Mouse (Mus musculus) forebrain, embryonic 11.5 days (tissue): ENCODE results near the gene Bnip2. TPM values are rescaled to one million over a fixed set of nuclear protein-coding genes. Genes with fewer than 3 reads are reported as not detected.
A peak's percentile ranks its signal among the peaks of the same experiment; 100 is the strongest.

ENCODE experiments used
- ATAC-seq: fragments of 200-750 bp; cut with Nextera tagmentation; replicated peaks from 2 replicates; pipeline ENCODE4 v1.8.0; 2017; ENCODE audit warnings: moderate TSS enrichment; ENCODE audit not compliant: low FRiP score
- DNase-seq: peaks from one replicate; pipeline ENCODE4 v3.0.0-alpha.2; 2017; ENCODE audit warnings: low spot score
- H3K27ac ChIP-seq: fragments of 300-500 bp; sonication (generic); 2 replicates; pipeline ENCODE4 v1.5.1; 2014; ENCODE audit warnings: low read depth, low read length
- H3K27me3 ChIP-seq: fragments of 300-500 bp; sonication (generic); 2 replicates; pipeline ENCODE4 v1.6.1; 2014; ENCODE audit warnings: mild to moderate bottlenecking, low read length, mixed read lengths; ENCODE audit not compliant: control insufficient read depth, insufficient read depth
- H3K36me3 ChIP-seq: fragments of 300-500 bp; sonication (generic); 2 replicates; pipeline ENCODE4 v1.6.1; 2014; ENCODE audit warnings: mild to moderate bottlenecking, low read length, moderate library complexity, mixed read lengths; ENCODE audit not compliant: control insufficient read depth, insufficient read depth
- H3K4me1 ChIP-seq: fragments of 300-500 bp; sonication (generic); replicated peaks from 2 replicates; pipeline ENCODE4 v1.6.1; 2014; ENCODE audit warnings: low read length, mixed read lengths; ENCODE audit not compliant: control insufficient read depth, insufficient read depth
- H3K4me2 ChIP-seq: fragments of 300-500 bp; sonication (generic); 2 replicates; pipeline ENCODE4 v1.6.1; 2014; ENCODE audit warnings: low read depth, mild to moderate bottlenecking, low read length, moderate library complexity, mixed read lengths; ENCODE audit not compliant: severe bottlenecking
- H3K4me3 ChIP-seq: fragments of 300-500 bp; sonication (generic); 2 replicates; pipeline ENCODE4 v1.5.1; 2014; ENCODE audit warnings: low read depth, low read length
- H3K9ac ChIP-seq: fragments of 300-500 bp; sonication (generic); 2 replicates; pipeline ENCODE4 v1.6.1; 2014; ENCODE audit warnings: low read length
- H3K9me3 ChIP-seq: fragments of 300-500 bp; sonication (generic); 2 replicates; pipeline ENCODE4 v1.6.1; 2016; ENCODE audit warnings: low read length, mixed read lengths; ENCODE audit not compliant: control insufficient read depth
- WGBS: fragments of 180-500 bp; shearing (Covaris S2); extraction: QIAGEN DNeasy Blood & Tissue Kit; methylation state at CpG from one replicate; pipeline ENCODE4 v1.1.7; 2014; 5-methylcytosine and 5-hydroxymethylcytosine counted together
- polyA plus RNA-seq: library from polyadenylated mRNA; unstranded; fragments of >200 nt; fragmentation: Nextera tagmentation; extraction: Ambion mirVana; gene quantifications from 2 replicates; pipeline ENCODE4 v1.2.1, GENCODE M21; 2014

Bnip2 gene
- 110 and 120 TPM in 2 replicates for polyA plus RNA-seq

DNA sequence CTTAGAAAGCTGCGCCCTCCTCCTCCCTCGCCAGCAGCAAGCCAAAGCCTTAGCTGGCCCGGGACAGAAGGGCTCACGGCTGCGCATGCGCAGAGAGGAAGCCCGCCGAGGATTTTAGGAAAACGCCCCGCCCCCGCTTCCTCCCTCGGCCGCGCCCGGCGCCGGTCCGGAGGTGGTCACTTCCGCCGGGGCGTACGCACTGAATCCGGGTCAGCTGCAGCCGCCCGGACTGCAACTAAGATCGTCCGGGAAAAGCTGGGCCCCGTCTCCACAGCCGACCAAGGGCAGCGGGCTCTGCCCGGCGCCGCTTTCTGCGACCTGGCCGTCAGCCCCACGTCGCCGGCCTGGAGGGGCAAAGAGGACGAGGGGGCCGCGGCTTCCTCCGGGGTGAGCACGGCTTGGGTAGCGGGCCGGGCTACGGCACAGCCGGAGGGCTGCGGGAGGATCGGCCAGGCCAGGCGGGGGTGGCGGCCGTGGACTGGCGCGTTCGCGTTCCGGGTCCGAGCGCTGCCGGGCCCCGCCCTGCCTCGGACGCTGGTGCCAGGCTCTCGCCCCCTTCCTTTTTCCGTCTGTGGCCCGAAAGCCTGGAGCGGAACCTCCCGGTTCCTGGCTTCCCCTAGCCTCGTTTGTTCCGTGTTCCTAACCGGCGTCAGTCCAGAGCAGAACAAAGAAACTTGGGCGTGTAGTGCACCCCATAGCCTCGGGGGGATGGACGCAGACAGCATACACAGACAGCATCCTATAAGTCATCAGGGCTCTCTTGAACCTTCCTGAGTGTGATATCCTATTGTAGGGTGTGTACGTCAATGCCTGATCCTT lies at the start of gene Bnip2:
Gene Bnip2, plus strand, starts transcription at position 164 of the 819 bp plus-strand sequence.
- WGBS: under 1% methylated on average over 76 of the region's 76 CpGs

GRCm38 (mm10) chr9:69940839-69941490 lies 48.3 kb upstream of the Bnip2 start:
- no peaks in the 10 kb centered on the region for H3K4me1 ChIP-seq
- no peaks in the 10 kb centered on the region for H3K9me3 ChIP-seq
- ATAC-seq (no peak), DNase-seq (no peak)
- H3K36me3 ChIP-seq: no peaks in the 10 kb centered on the region
- H3K27me3 ChIP-seq: no peaks in the 10 kb centered on the region
- WGBS: 87% methylated on average over 7 of the region's 7 CpGs
- H3K4me2 ChIP-seq: no peak overlapping the region
- no peak overlapping the region for H3K27ac ChIP-seq
- no peak overlapping the region for H3K4me3 ChIP-seq
- H3K9ac ChIP-seq: no peak overlapping the region

More for the DNA sequence above, at the start of gene Bnip2:
- Histone ChIP-seq H3K9me3 (no peaks in the 10 kb centered on the region), H3K36me3 (no peaks in the 10 kb centered on the region), H3K4me3 (peak within 1 kb of the TSS; percentile 99), H3K27me3 (no peaks in the 10 kb centered on the region), H3K4me1 (peaks cover 5% of the 10 kb centered on the region; the same call in 1 of the 2 replicates), H3K4me2 (peak within 1 kb of the TSS; percentile 67), H3K9ac (peak within 1 kb of the TSS; percentile 96), H3K27ac (peak within 1 kb of the TSS; percentile 92)
- peak; percentile 95 for ATAC-seq
- peak; percentile 97 for DNase-seq

DNA sequence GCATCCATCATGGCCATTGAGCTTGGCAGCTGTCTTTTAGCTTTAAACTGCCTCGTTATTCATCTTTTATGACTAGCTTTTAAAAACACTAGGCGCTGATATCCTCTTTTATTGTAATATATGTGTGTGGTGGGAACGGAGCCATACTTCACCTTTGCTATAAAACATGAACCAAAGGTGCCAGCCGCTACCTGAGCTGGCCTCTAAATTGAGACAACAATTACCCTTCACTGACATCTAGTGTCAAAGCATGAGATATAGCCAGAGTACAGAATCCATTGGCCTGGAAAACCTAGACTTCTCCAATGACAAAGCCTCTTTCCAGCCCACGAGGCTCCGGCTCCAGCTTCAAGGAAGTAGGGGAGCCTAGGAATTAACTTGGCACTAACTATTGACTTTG lies 47.7 kb upstream of the Bnip2 start:
- no peaks in the 10 kb centered on the region for H3K27me3 ChIP-seq
- WGBS: 78% methylated on average over 6 of the region's 6 CpGs
- no peaks in the 10 kb centered on the region for H3K36me3 ChIP-seq
- H3K4me3 ChIP-seq: no peak overlapping the region
- H3K27ac ChIP-seq: no peak overlapping the region
- no peak overlapping the region for H3K9ac ChIP-seq
- H3K4me1 ChIP-seq: no peaks in the 10 kb centered on the region
- no peaks in the 10 kb centered on the region for H3K9me3 ChIP-seq
- DNase-seq (no peak), ATAC-seq (no peak)
- no peak overlapping the region for H3K4me2 ChIP-seq

GRCm38 (mm10) chr9:69948964-69949363 lies 40.3 kb upstream of the Bnip2 start:
- Histone ChIP-seq H3K27me3 (no peaks in the 10 kb centered on the region), H3K9ac (no peak overlapping the region), H3K4me3 (no peak overlapping the region), H3K4me1 (no peaks in the 10 kb centered on the region), H3K36me3 (no peaks in the 10 kb centered on the region), H3K4me2 (no peak overlapping the region), H3K27ac (no peak overlapping the region), H3K9me3 (no peaks in the 10 kb centered on the region)
- 20% methylated on average over 2 of the region's 2 CpGs for WGBS
- ATAC-seq: no peak
- peak; percentile 74 for DNase-seq

DNA sequence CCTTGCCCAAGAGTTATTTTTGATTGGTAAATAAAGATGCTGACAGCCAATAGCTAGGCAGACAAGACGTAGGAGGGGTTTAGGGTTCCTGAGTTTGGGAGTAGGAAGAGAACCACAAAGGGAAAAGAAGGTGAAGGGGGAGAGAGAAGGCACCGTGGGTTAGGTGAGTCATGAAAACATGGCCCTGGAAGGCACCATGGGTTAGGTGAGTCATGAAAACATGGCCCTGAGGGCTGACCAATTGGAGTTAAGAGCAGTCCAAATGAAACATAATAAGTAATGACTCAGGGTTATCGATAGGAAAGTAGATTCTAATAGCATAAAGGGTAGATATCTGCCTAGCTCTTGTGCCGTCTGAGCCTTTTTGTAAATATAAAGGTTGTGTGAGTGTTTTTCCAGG lies 39.6 kb upstream of the Bnip2 start:
- Histone ChIP-seq H3K9me3 (no peaks in the 10 kb centered on the region), H3K4me2 (no peak overlapping the region), H3K9ac (no peak overlapping the region), H3K36me3 (no peaks in the 10 kb centered on the region), H3K27ac (no peak overlapping the region), H3K27me3 (no peaks in the 10 kb centered on the region), H3K4me3 (no peak overlapping the region), H3K4me1 (no peaks in the 10 kb centered on the region)
- ATAC-seq: no peak
- WGBS: 86% methylated on average over 4 of the region's 4 CpGs
- DNase-seq: no peak

DNA sequence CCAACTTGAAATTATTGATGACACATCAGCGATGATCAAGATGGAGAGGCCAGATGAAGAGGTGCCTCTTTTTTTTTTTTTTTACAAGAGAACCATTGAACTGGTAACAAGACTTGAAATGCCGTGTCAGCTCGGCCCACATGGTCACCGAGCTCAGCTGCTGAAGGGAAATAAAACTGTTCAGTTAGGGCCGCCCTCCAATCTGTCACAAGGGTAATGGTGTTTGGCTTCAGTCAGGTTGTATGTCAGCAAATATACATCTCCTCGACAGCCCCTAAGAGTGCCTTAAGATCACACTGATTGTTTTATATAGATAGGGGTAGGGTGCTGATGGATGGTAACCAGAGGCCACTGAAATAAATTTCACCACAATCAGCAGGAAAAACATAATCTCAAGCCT lies 28.3 kb upstream of the Bnip2 start:
- no peak overlapping the region for H3K4me2 ChIP-seq
- H3K4me3 ChIP-seq: no peak overlapping the region
- H3K9me3 ChIP-seq: no peaks in the 10 kb centered on the region
- no peak overlapping the region for H3K27ac ChIP-seq
- 92% methylated on average over 6 of the region's 6 CpGs for whole genome bisulfite sequencing
- H3K9ac ChIP-seq: no peak overlapping the region
- ATAC-seq (no peak), DNase-seq (no peak)
- no peaks in the 10 kb centered on the region for H3K4me1 ChIP-seq
- no peaks in the 10 kb centered on the region for H3K36me3 ChIP-seq
- H3K27me3 ChIP-seq: no peaks in the 10 kb centered on the region

DNA sequence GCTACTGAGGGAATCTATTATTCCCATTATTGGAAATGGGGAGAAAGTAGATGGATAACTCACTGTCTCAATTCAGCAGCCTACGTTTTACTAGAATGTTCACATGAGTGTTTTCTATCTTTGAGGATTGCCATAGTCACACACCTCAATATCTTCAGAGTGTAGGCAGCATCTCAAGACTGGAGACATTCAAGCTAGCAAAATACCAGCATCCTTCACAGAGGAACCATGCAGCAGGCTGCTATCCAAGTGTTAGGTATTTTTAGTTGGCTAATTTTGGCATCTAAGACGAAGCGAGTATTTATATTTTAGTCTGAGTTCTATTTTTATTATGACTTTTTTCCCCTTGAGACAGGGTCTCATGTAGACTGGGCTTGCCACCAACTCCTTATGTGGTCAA lies 24.9 kb upstream of the Bnip2 start:
- Histone ChIP-seq H3K9ac (no peak overlapping the region), H3K27ac (no peak overlapping the region), H3K4me2 (no peak overlapping the region), H3K4me1 (no peaks in the 10 kb centered on the region), H3K36me3 (no peaks in the 10 kb centered on the region), H3K4me3 (no peak overlapping the region), H3K9me3 (no peaks in the 10 kb centered on the region), H3K27me3 (no peaks in the 10 kb centered on the region)
- DNase-seq: no peak
- no peak for ATAC-seq
- 90% methylated on average over 3 of the region's 3 CpGs for WGBS

- Histone ChIP-seq H3K9me3 (no peaks in the 10 kb centered on the region), H3K4me1 (peaks cover 2% of the 10 kb centered on the region; the same call in 1 of the 2 replicates), H3K27me3 (no peaks in the 10 kb centered on the region), H3K36me3 (no peaks in the 10 kb centered on the region), H3K9ac (no peak overlapping the region), H3K27ac (no peak overlapping the region), H3K4me2 (no peak overlapping the region), H3K4me3 (no peak overlapping the region)
- DNase-seq: no peak
- 69% methylated on average over 1 of the region's 1 CpGs for WGBS
- ATAC-seq: no peak
Observed at GRCm38 (mm10) chr9:69985526-69985925, 3.7 kb upstream of the Bnip2 start.
